Mouse (Mus musculus): Measurements from ENCODE around the gene Nxf1. TPM values are rescaled to one million over a fixed set of nuclear protein-coding genes. Genes with fewer than 3 reads are reported as not detected.
"Not testable (repeated sequence)": the region's sequence is repeated elsewhere in the genome, so short reads cannot be mapped to it uniquely, and the experiment has no call there.

The Nxf1 gene
- polyA plus RNA-seq, 1 experiment from 2014 or later: 93.3 TPM

- H3K9ac ChIP-seq: peak overlapping the region; percentile 57
- peak overlapping the region; percentile 89 for H3K4me2 ChIP-seq
- H3K27ac ChIP-seq: peak overlapping the region; percentile 99
- peaks cover 73% of the 10 kb centered on the region for H3K4me1 ChIP-seq (replicated peaks)
- H3K4me3 ChIP-seq (replicated peaks): peak overlapping the region; percentile 9
- peak; percentile 62 for DNase-seq
- no peaks in the 10 kb centered on the region for H3K27me3 ChIP-seq
- 65% methylated on average over 10 of the region's 10 CpGs for WGBS (ENCODE audit: insufficient replicate concordance)
- peaks cover 15% of the 10 kb centered on the region for H3K36me3 ChIP-seq
- no peaks in the 10 kb centered on the region for H3K9me3 ChIP-seq (replicated peaks)
- peak; percentile 36 for ATAC-seq (ENCODE audit: low read depth)
Observed at GRCm38 (mm10) chr19:8715868-8716766, 40.8 kb upstream of the Nxf1 start.

GRCm38 (mm10) chr19:8716767-8717475 is 40.0 kb upstream of the Nxf1 start:
- no peak overlapping the region; the same call in 1 of the 2 replicates for H3K4me2 ChIP-seq
- no peaks in the 10 kb centered on the region for H3K27me3 ChIP-seq
- ATAC-seq (ENCODE audit: low read depth) (no peak), DNase-seq (no peak)
- H3K9ac ChIP-seq: peak overlapping the region; percentile 7; the same call in 1 of the 2 replicates
- H3K9me3 ChIP-seq (replicated peaks): no peaks in the 10 kb centered on the region
- H3K36me3 ChIP-seq: peaks cover 7% of the 10 kb centered on the region
- H3K27ac ChIP-seq: peak overlapping the region; percentile 99
- H3K4me1 ChIP-seq (replicated peaks): peaks cover 73% of the 10 kb centered on the region
- no peak overlapping the region for H3K4me3 ChIP-seq (replicated peaks)
- 72% methylated on average over 9 of the region's 10 CpGs for whole genome bisulfite sequencing (ENCODE audit: insufficient replicate concordance)

- ATAC-seq (ENCODE audit: low read depth) (no peak), DNase-seq (peak; percentile 66)
- WGBS (ENCODE audit: insufficient replicate concordance): 57% methylated on average over 3 of the region's 3 CpGs
- Histone ChIP-seq H3K4me3 (replicated peaks) (no peak overlapping the region), H3K9me3 (replicated peaks) (no peaks in the 10 kb centered on the region), H3K9ac (no peak overlapping the region), H3K27me3 (no peaks in the 10 kb centered on the region), H3K4me2 (no peak overlapping the region), H3K36me3 (no peaks in the 10 kb centered on the region), H3K4me1 (replicated peaks) (peaks cover 72% of the 10 kb centered on the region), H3K27ac (peak overlapping the region; percentile 99)
Observed at GRCm38 (mm10) chr19:8718357-8718756, 38.5 kb upstream of the Nxf1 start.

DNA sequence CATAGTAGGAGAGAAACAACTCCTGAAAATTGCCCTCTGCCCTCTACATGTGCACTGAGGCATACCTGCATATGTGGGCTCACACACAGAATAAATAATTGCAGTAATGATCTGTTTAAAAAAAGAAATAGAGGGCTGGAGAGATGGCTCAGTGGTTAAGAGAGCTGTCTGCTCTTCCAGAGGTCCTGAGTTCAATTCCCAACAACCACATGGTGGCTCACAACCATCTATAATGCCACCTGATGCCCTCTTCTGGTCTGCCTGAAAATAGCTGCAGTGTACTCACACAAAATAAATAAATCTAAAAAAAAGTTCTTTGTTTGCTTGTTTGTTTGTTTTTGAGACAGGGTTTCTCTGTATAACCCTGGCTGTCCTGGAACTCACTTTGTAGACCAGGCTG is 37.8 kb upstream of the Nxf1 start:
- not testable (repeated sequence) for H3K4me3 ChIP-seq (replicated peaks); H3K36me3 ChIP-seq; DNase-seq; H3K9me3 ChIP-seq (replicated peaks); H3K27me3 ChIP-seq; H3K4me2 ChIP-seq; H3K9ac ChIP-seq; ATAC-seq (ENCODE audit: low read depth)
- peak overlapping the region; percentile 48 for H3K27ac ChIP-seq
- H3K4me1 ChIP-seq (replicated peaks): peaks cover 71% of the 10 kb centered on the region

DNA sequence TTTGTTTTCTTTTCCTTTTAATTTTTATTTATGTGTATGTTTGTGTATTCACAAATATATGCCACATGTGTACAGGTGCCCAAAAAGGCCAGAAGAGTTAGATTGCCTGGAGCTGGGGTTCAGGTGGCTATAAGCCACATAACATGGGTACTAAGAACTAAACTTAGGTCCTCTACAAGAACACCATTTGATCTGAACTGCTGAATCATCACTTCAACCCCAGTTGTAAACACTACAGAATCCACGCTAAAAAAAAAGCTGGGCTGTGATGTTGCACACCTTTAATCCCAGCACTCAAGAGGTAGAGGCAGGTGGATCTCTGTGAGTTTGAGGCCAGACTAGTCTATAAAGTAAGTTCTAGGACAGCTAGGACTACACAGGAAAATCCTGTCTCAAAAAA is 35.5 kb upstream of the Nxf1 start:
- Histone ChIP-seq H3K27me3 (no peaks in the 10 kb centered on the region), H3K4me2 (peak overlapping the region; percentile 81), H3K9me3 (replicated peaks) (no peaks in the 10 kb centered on the region), H3K36me3 (peaks cover 25% of the 10 kb centered on the region), H3K27ac (peak overlapping the region; percentile 98), H3K4me1 (replicated peaks) (peaks cover 70% of the 10 kb centered on the region), H3K4me3 (replicated peaks) (peak overlapping the region; percentile 85), H3K9ac (peak overlapping the region; percentile 88)
- DNase-seq (no peak), ATAC-seq (ENCODE audit: low read depth) (no peak)
- 24% methylated on average over 1 of the region's 1 CpGs for WGBS (ENCODE audit: insufficient replicate concordance)

DNA sequence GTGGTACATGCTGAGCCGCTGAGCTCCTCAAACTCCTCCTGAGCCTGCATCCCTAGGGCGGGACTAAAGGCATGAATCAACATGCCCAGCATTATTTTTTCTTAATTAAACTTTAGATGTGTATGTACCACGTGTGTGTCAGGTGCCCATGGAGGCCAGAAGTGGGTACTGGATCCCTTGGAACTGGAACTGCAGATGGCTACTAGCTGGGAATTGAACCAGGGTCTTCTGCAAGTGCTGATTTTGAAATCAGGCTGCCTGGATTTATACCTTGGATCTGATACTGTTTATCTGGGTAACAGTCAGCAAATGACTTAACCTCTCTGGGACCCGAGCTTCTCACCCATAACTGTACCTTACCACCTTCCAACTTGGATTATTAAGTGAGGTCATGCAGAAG is 34.9 kb upstream of the Nxf1 start:
- Histone ChIP-seq H3K4me1 (replicated peaks) (peaks cover 69% of the 10 kb centered on the region), H3K4me3 (replicated peaks) (peak overlapping the region; percentile 85), H3K4me2 (peak overlapping the region; percentile 81), H3K27ac (peak overlapping the region; percentile 98), H3K36me3 (peaks cover 31% of the 10 kb centered on the region), H3K9ac (peak overlapping the region; percentile 88), H3K27me3 (no peaks in the 10 kb centered on the region), H3K9me3 (replicated peaks) (no peaks in the 10 kb centered on the region)
- WGBS (ENCODE audit: insufficient replicate concordance): 43% methylated on average over 4 of the region's 4 CpGs
- DNase-seq (no peak), ATAC-seq (ENCODE audit: low read depth) (no peak)

DNA sequence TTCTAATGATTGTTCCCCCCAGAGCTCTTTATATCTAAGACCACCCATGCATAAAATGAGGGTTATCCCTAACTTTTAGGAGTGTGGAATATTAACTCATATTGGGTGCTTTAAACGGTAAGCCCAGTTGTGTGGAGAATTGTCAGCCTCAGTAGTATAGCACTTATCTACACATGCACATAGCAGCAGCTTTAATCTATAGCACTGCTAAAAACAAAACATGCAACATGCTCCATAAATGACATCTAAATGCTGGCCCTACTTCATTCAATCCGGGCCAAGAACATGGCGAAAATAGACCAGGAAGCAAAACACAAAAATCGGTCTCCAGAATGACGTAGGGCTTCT is 34.3 kb upstream of the Nxf1 start:
- peak; percentile 8; the same call in 1 of the 2 replicates for ATAC-seq (ENCODE audit: low read depth)
- no peak for DNase-seq
- Histone ChIP-seq H3K4me2 (peak overlapping the region; percentile 81), H3K4me3 (replicated peaks) (peak overlapping the region; percentile 85), H3K27me3 (no peaks in the 10 kb centered on the region), H3K36me3 (peaks cover 32% of the 10 kb centered on the region), H3K9me3 (replicated peaks) (no peaks in the 10 kb centered on the region), H3K27ac (peak overlapping the region; percentile 98), H3K9ac (peak overlapping the region; percentile 88), H3K4me1 (replicated peaks) (peaks cover 64% of the 10 kb centered on the region)
- WGBS (ENCODE audit: insufficient replicate concordance): under 1% methylated on average over 5 of the region's 5 CpGs

DNA sequence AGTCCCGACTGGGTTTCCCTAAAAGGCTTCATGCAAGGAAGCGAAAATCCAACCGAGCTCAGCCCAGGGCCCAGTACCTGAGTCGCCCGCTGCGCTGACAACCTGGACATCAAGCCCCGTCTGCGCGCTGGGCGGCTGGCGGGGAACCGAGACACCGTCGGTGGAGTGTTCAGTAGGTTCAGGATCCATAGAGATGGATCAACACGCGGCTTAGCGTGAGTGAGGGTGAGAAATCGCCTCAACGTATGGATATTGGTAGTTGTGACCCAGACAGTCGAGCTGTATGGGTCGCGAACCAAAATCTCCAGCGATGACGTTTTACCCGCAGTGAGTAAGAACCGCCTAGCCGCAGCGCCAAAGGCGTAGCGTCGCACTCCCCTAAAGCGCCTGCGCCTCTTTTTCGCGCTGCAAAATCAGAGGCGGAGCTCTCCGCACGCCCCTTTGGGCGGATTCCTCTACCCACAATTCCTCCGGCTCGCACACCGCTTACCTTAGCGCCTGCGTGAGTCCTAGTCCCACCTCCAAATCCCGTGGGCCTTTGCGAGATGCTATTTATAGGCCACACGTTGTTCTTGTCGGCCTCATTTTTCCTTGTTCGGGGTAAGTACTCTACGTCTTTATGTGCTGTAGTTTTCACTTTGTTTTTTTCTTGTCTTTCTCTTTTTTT is 33.8 kb upstream of the Nxf1 start, which contains the start of gene Slc3a2:
TSS of gene Slc3a2 (minus strand) at position 463 of the 667 bp plus-strand sequence.
- Histone ChIP-seq H3K27me3 (no peaks in the 10 kb centered on the region), H3K36me3 (peaks cover 32% of the 10 kb centered on the region), H3K4me2 (peak within 1 kb of the TSS; percentile 81), H3K9me3 (replicated peaks) (no peaks in the 10 kb centered on the region), H3K27ac (peak within 1 kb of the TSS; percentile 98), H3K4me1 (replicated peaks) (peaks cover 59% of the 10 kb centered on the region), H3K4me3 (replicated peaks) (peak within 1 kb of the TSS; percentile 85), H3K9ac (peak within 1 kb of the TSS; percentile 88)
- peak; percentile 90 for ATAC-seq (ENCODE audit: low read depth)
- WGBS (ENCODE audit: insufficient replicate concordance): under 1% methylated on average over 50 of the region's 50 CpGs
- peak; percentile 97 for DNase-seq

- Histone ChIP-seq H3K36me3 (peaks cover 32% of the 10 kb centered on the region), H3K4me1 (replicated peaks) (peaks cover 53% of the 10 kb centered on the region), H3K4me2 (peak overlapping the region; percentile 78), H3K27me3 (no peaks in the 10 kb centered on the region), H3K9ac (peak overlapping the region; percentile 86), H3K27ac (peak overlapping the region; percentile 98), H3K4me3 (replicated peaks) (peak overlapping the region; percentile 85), H3K9me3 (replicated peaks) (no peaks in the 10 kb centered on the region)
- ATAC-seq (ENCODE audit: low read depth) (no peak), DNase-seq (no peak)
- WGBS (ENCODE audit: insufficient replicate concordance): under 1% methylated on average over 20 of the region's 20 CpGs
Observed at GRCm38 (mm10) chr19:8723574-8724346, 33.1 kb upstream of the Nxf1 start.

- ATAC-seq (ENCODE audit: low read depth): no peak
- 0% methylated on average over 2 of the region's 2 CpGs for WGBS (ENCODE audit: insufficient replicate concordance)
- peak overlapping the region; percentile 98 for H3K27ac ChIP-seq
Observed at GRCm38 (mm10) chr19:8724392-8724791, 32.5 kb upstream of the Nxf1 start.

More at GRCm38 (mm10) chr19:8724392-8724791, 32.5 kb upstream of the Nxf1 start:
- Histone ChIP-seq H3K4me2 (peak overlapping the region; percentile 78), H3K4me1 (replicated peaks) (peaks cover 50% of the 10 kb centered on the region), H3K4me3 (replicated peaks) (peak overlapping the region; percentile 85), H3K36me3 (peaks cover 32% of the 10 kb centered on the region), H3K9me3 (replicated peaks) (no peaks in the 10 kb centered on the region), H3K27me3 (no peaks in the 10 kb centered on the region), H3K9ac (peak overlapping the region; percentile 86)
- no peak for DNase-seq
